Mouse (Mus musculus) mouse embryonic stem cell (cell line): ENCODE data around the gene Lsm11.

Experiments used
- in situ Hi-C, 2 experiments: fragments of 300-500 bp; cut with MboI; formaldehyde crosslinking; loops; 1 replicate in 1 of 2; 3 replicates in 1 of 2; pipeline ENCODE4 v1.14.3; 2019 to 2020; ENCODE audit warnings: low sequenced_read_pairs in 2 of 2, low pct_unique_long_range_greater_than_20kb in 1 of 2, mixed read lengths in 1 of 2; ENCODE audit not compliant: unreplicated experiment in 1 of 2

The Lsm11 gene

GRCm38 (mm10) chr11:45937478-45937877, 7.3 kb downstream of the Lsm11 start:
- in situ Hi-C loops = no loop called here

GRCm38 (mm10) chr11:45932771-45933170, 12.0 kb downstream of the Lsm11 start:
- in situ Hi-C loops = no loop called here

GRCm38 (mm10) chr11:45929541-45929940, 15.2 kb downstream of the Lsm11 start:
- in situ Hi-C loops = no loop called here

- in situ Hi-C loops = no loop called here
Measured at GRCm38 (mm10) chr11:45927456-45927855, 17.3 kb downstream of the Lsm11 start.

- in situ Hi-C loops = no loop called here
Measured at GRCm38 (mm10) chr11:45926640-45927082, 18.1 kb downstream of the Lsm11 start.

GRCm38 (mm10) chr11:45925436-45925835, 19.3 kb downstream of the Lsm11 start:
- in situ Hi-C loops = no loop called here

GRCm38 (mm10) chr11:45921480-45921898, 23.2 kb downstream of the Lsm11 start:
- in situ Hi-C loops = no loop called here

- in situ Hi-C loops = no loop called here
Measured at GRCm38 (mm10) chr11:45921026-45921425, 23.7 kb downstream of the Lsm11 start.

- in situ Hi-C loops = no loop called here
Measured at GRCm38 (mm10) chr11:45918836-45919235, 25.9 kb downstream of the Lsm11 start.

GRCm38 (mm10) chr11:45918018-45918417, 26.7 kb downstream of the Lsm11 start:
- in situ Hi-C loops = no loop called here

- in situ Hi-C loops = no loop called here
Measured at GRCm38 (mm10) chr11:45916196-45916595, 28.5 kb downstream of the Lsm11 start.

- in situ Hi-C loops = no loop called here
Measured at GRCm38 (mm10) chr11:45910701-45911100, 34.0 kb downstream of the Lsm11 start.

- in situ Hi-C loops = no loop called here
Measured at GRCm38 (mm10) chr11:45908894-45909293, 35.8 kb downstream of the Lsm11 start.

GRCm38 (mm10) chr11:45908070-45908469, 36.7 kb downstream of the Lsm11 start:
- in situ Hi-C loops = no loop called here

- in situ Hi-C loops = no loop called here
Measured at GRCm38 (mm10) chr11:45907301-45907700, 37.4 kb downstream of the Lsm11 start.

GRCm38 (mm10) chr11:45906109-45906786, 38.5 kb downstream of the Lsm11 start:
- in situ Hi-C loops = no loop called here

GRCm38 (mm10) chr11:45900233-45901015, 44.3 kb downstream of the Lsm11 start:
- in situ Hi-C loops = no loop called here

GRCm38 (mm10) chr11:45897392-45897791, 47.3 kb downstream of the Lsm11 start:
- in situ Hi-C loops = no loop called here

GRCm38 (mm10) chr11:45892861-45893360, 51.8 kb downstream of the Lsm11 start:
- in situ Hi-C loops = no loop called here

- in situ Hi-C loops = no loop called here
Measured at GRCm38 (mm10) chr11:45890423-45890822, 54.3 kb downstream of the Lsm11 start.
